Mouse (Mus musculus) retina, postnatal 1 day (tissue): ENCODE results near the gene Snx10.

ENCODE experiments used
- DNase-seq: peaks from one replicate; pipeline ENCODE4 v3.0.0-alpha.2; 2012

Gene Snx10

GRCm38 (mm10) chr6:51591264-51591663, 67.6 kb downstream of the Snx10 start:
- no peak for DNase-seq

- no peak for DNase-seq
Observed at GRCm38 (mm10) chr6:51591844-51592243, 68.1 kb downstream of the Snx10 start.

- DNase-seq: peak; percentile 94
Observed at GRCm38 (mm10) chr6:51592356-51593115, 68.8 kb downstream of the Snx10 start.

GRCm38 (mm10) chr6:51593446-51594035, 69.8 kb downstream of the Snx10 start:
- peak; percentile 67 for DNase-seq

GRCm38 (mm10) chr6:51594516-51594915, 70.8 kb downstream of the Snx10 start:
- DNase-seq: no peak

GRCm38 (mm10) chr6:51598058-51598457, 74.4 kb downstream of the Snx10 start:
- DNase-seq: peak; percentile 68

GRCm38 (mm10) chr6:51600412-51600811, 76.7 kb downstream of the Snx10 start:
- DNase-seq: no peak

GRCm38 (mm10) chr6:51602341-51602740, 78.6 kb downstream of the Snx10 start:
- no peak for DNase-seq

- DNase-seq: no peak
Observed at GRCm38 (mm10) chr6:51603691-51604090, 80.0 kb downstream of the Snx10 start.

GRCm38 (mm10) chr6:51606245-51606644, 82.5 kb downstream of the Snx10 start:
- DNase-seq: no peak

GRCm38 (mm10) chr6:51606803-51607202, 83.1 kb downstream of the Snx10 start:
- DNase-seq: peak; percentile 62

GRCm38 (mm10) chr6:51611621-51612020, 87.9 kb downstream of the Snx10 start:
- DNase-seq: no peak

- peak; percentile 79 for DNase-seq
Observed at GRCm38 (mm10) chr6:51612371-51613051, 88.8 kb downstream of the Snx10 start.

- DNase-seq: no peak
Observed at GRCm38 (mm10) chr6:51613661-51614060, 90.0 kb downstream of the Snx10 start.

- no peak for DNase-seq
Observed at GRCm38 (mm10) chr6:51626843-51627242, 103.1 kb downstream of the Snx10 start.

- no peak for DNase-seq
Observed at GRCm38 (mm10) chr6:51629671-51630070, 106.0 kb downstream of the Snx10 start.

GRCm38 (mm10) chr6:51630184-51630583, 106.5 kb downstream of the Snx10 start:
- no peak for DNase-seq

GRCm38 (mm10) chr6:51632928-51633662, 109.4 kb downstream of the Snx10 start:
- DNase-seq: no peak

- no peak for DNase-seq
Observed at GRCm38 (mm10) chr6:51633663-51634362, 110.1 kb downstream of the Snx10 start.

- DNase-seq: no peak
Observed at GRCm38 (mm10) chr6:51636019-51636568, 112.4 kb downstream of the Snx10 start.
